Mouse (Mus musculus) C3H10T1/2 (cell line): ENCODE results near the gene Hibch. TPM values are rescaled to one million over a fixed set of nuclear protein-coding genes. Genes with fewer than 3 reads are reported as not detected.

Source experiments
- polyA plus RNA-seq, 2 experiments: library from polyadenylated mRNA; unstranded; fragments of >200 nt; fragmentation: generic; extraction: Trizol; gene quantifications; one replicate each; pipeline ENCODE4 v1.2.1; 2012; ENCODE audit warnings: missing spikeins in 2 of 2

Gene Hibch
- polyA plus RNA-seq = 1 to 10 TPM in 1 of 2 experiments, under 1 TPM in 1; 0.39 to 7.2 TPM

DNA sequence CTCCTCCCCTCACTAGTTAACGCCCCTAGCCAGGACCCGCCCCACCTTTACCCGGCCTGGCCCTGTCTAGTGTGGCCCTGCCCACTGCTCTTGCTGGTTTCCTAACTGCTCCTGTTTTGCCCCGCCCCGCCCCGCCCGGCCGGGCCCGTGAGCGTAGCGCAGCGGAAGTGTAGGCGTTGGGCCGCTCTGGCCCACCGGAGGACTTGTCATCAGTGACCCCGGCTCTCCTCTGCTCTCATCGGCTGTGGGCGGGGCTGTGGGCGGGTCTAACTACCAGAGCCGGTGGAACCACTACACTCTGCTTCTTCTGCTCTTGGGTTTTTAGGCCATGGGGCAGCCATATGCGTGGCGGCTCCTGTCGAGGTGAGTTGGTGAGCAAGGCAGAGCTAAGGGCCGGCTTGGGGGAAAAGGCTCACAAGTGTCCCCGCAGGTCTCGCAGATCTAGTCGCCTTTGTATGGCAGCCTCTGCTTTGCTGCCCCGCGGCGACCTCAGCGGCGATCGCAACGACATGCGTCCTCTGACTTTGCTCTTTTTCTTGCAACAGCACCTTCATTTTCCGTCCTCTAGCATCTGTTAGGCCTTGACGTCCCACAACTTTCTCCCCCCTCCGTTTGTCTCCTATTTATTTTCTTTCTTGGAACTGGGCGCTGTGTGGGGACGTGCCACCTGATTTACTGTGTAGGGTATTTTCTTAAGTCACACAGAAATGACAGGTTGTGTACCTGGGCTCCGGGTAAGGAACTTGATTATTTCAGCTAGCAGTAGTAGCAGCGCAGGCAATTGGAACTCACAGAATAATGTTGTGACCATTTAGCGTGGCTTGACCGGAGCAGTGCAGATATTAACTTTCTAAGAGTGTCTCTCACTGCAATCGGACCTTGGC, at the start of gene Hibch:
TSS of gene Hibch (plus strand) at position 148 of the 884 bp plus-strand sequence.

DNA sequence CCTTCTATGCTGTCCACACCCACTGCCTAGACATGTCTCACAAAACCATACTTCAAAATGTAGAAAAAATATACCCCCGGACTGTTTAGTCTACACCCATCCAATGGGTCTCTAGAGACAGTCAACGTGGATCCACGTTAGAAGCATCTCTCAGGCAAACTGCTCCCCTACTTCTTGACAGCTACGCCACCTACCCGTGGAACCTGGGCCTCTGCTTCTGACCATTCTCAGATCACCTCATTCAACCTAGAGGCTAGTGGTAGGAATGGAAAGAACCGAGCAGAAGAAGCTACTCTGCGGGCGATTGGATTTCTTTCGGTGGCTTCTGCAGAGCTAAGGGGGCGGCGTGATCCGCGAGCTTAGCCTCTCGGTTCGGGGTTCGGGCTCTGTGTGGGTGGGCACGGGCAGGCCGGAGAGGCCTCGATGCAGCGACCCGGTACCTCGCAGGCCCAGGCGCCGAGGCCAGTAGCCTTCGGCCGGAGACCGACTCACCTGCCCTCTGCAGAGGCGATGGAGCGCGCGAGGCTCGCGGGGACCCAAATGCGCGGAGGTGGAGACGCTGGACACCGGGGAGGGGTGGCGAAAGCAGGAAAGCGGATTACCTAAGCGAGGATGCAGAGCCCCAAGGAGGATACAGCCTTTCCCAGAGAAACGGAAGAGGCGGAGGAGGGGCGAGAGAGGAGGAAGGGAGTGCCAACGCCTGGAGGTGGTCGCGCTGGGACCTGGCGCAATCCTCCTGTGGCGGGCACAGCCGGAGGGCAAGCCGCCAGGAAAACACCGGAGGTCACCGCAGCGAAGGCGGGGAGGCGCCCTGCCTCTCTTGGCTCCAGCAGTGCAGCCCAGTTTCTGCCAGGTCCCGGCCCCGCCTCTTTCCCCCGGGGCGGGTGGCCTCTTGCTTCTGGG, 27.6 kb upstream of the Hibch start, which contains the start of gene Inpp1:
TSS of gene Inpp1 (minus strand) at position 779 of the 903 bp plus-strand sequence.

Other genes with a start within 250 kb of the Hibch start
- gene Nemp2, start 214.2 kb upstream of the Hibch start, polyA plus RNA-seq = 1 to 10 TPM in 1 of 2 experiments, under 1 TPM in 1; 0.23 to 1.9 TPM
- under 1 TPM; 0.13 to 0.77 TPM for gene Mfsd6, start 117.5 kb upstream of the Hibch start, polyA plus RNA-seq
- gene Inpp1, start 27.2 kb upstream of the Hibch start, polyA plus RNA-seq = 10 to 100 TPM in 1 of 2 experiments, 1 to 10 TPM in 1; 3.7 to 14.2 TPM
- gene 1700019D03Rik, start 175.2 kb downstream of the Hibch start, polyA plus RNA-seq = under 1 TPM in 1 of 2 experiments, not detected in 1; 0.01 TPM
- gene Mstn, start 216.7 kb downstream of the Hibch start, polyA plus RNA-seq = not detected